Mouse (Mus musculus) natural killer cell, adult 2 months (primary cell): ENCODE data around the gene Trim38.

ENCODE experiments used
- DNase-seq, 2 experiments: peaks; one replicate each; pipeline ENCODE4 v3.0.0; 2022; ENCODE audit warnings: low spot score in 2 of 2

Gene Trim38

DNA sequence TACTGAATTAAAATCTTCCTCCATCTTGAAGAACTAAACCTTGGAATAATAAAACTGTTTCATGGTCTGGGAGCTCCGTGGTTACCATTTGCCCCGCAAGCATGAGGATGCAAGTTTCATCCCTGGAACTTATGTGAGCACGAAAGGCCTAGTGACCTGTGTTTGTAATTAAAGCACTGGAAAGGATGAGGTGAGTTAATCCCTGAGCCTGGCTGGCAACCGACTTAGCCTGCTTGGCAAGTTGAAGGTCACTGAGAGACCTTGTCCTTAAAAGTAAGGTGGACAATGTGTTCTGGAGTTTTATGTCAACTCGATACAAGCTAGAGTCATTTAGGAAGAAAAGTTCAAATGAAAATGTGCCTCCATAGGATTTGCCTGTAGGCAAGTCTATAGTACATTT lies 65.1 kb downstream of the Trim38 start:
- DNase-seq, result no peak

DNA sequence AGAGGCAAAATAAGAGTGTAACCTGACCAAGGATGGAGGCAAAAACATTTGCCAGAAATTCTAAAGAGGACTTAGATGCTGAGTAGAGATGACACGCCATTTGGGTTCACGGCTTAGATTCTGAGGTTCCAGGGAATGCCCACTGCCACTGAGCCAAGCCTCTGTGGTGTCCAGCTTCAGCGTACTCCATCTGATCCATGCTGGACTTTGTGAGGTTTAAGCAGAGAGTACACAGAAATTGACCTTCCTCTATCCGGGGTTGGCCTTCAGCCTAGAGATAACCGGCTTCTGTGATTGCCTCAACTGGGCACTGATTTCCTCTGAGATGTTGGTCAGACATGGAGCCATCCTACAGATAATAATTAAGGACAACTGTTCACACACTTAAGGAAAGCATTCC lies 66.9 kb downstream of the Trim38 start:
- no peak for DNase-seq

DNA sequence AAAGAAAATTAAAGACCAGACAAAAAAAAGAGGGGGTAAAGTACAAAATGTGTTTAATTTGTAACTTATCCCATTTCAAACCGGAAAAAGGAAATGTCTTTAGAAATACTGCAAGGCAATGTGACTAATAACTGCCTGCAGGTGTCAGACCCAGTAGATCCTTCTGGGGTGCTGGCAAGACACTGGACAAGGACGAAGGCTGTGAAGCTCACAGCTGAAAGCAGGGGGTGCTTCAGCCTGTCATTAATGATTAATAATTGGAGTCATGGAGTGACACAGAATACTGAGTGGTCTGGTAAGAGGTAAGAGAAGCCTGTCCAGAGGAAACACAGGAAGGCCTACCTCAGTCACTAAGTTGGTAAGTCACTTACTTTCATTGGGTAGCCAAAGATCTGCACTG lies 69.6 kb downstream of the Trim38 start, which contains the start of gene Slc17a3:
Gene Slc17a3, plus strand, starts transcription at position 127 of the 400 bp plus-strand sequence.
- DNase-seq, result no peak
